Mouse (Mus musculus) intestine, embryonic 14.5 days (tissue): ENCODE data around the gene Ipmk. TPM values are rescaled to one million over a fixed set of nuclear protein-coding genes. Genes with fewer than 3 reads are reported as not detected.

ENCODE experiments used
- ATAC-seq: fragments of 200-750 bp; cut with Nextera tagmentation; replicated peaks from 2 replicates; pipeline ENCODE4 v1.8.0; 2017; ENCODE audit warnings: low read depth, moderate number of reproducible peaks, moderate TSS enrichment, moderate library complexity; ENCODE audit not compliant: low FRiP score, low TSS enrichment
- DNase-seq: peaks from one replicate; pipeline ENCODE4 v3.0.0-alpha.2; 2018; ENCODE audit warnings: low spot score
- H3K27ac ChIP-seq: fragments of 300-500 bp; sonication (generic); 2 replicates; pipeline ENCODE4 v1.5.1; 2014; ENCODE audit warnings: low read depth, mild to moderate bottlenecking, control low read depth
- H3K27me3 ChIP-seq: fragments of 300-500 bp; sonication (generic); replicated peaks from 2 replicates; pipeline ENCODE4 v1.6.1; 2014; ENCODE audit warnings: low read length, control low read depth; ENCODE audit not compliant: control insufficient read depth, insufficient read depth
- H3K36me3 ChIP-seq: fragments of 300-500 bp; sonication (generic); 2 replicates; pipeline ENCODE4 v1.6.1; 2014; ENCODE audit warnings: low read length, control low read depth; ENCODE audit not compliant: control insufficient read depth, insufficient read depth
- H3K4me1 ChIP-seq: fragments of 300-500 bp; sonication (generic); replicated peaks from 2 replicates; pipeline ENCODE4 v1.6.1; 2014; ENCODE audit warnings: low read length, control low read depth, mixed read lengths; ENCODE audit not compliant: control insufficient read depth, insufficient read depth
- H3K4me2 ChIP-seq: fragments of 300-500 bp; sonication (generic); 2 replicates; pipeline ENCODE4 v1.6.1; 2014; ENCODE audit warnings: low read length
- H3K4me3 ChIP-seq: fragments of 300-500 bp; sonication (generic); 2 replicates; pipeline ENCODE4 v1.5.1; 2014; ENCODE audit warnings: low read depth, low read length, control low read depth, mixed read lengths
- H3K9ac ChIP-seq: fragments of 300-500 bp; sonication (generic); 2 replicates; pipeline ENCODE4 v1.6.1; 2014; ENCODE audit warnings: mild to moderate bottlenecking, low read length
- H3K9me3 ChIP-seq: fragments of 300-500 bp; sonication (generic); 2 replicates; pipeline ENCODE4 v1.6.1; 2016; ENCODE audit warnings: low read length, control low read depth; ENCODE audit not compliant: control insufficient read depth
- whole genome bisulfite sequencing: fragments of 180-500 bp; shearing (Covaris S2); extraction: QIAGEN DNeasy Blood & Tissue Kit; methylation state at CpG from one replicate; pipeline ENCODE4 v1.1.7; 2014; 5-methylcytosine and 5-hydroxymethylcytosine counted together
- polyA plus RNA-seq: library from polyadenylated mRNA; unstranded; fragments of >200 nt; fragmentation: Nextera tagmentation; extraction: Ambion mirVana; gene quantifications from 2 replicates; pipeline ENCODE4 v1.2.1, GENCODE M21; 2014

Ipmk gene
- polyA plus RNA-seq, 1 experiment from 2014 or later = 21.5 TPM

- ATAC-seq = no peak
- peak; percentile 60 for DNase-seq
- 67% methylated on average over 3 of the region's 3 CpGs for WGBS
Measured at GRCm38 (mm10) chr10:71403638-71404037, 56.1 kb downstream of the Ipmk start.

GRCm38 (mm10) chr10:71405523-71406217 lies 58.1 kb downstream of the Ipmk start:
- no peak overlapping the region for H3K4me3 ChIP-seq
- no peaks in the 10 kb centered on the region for H3K9me3 ChIP-seq
- H3K36me3 ChIP-seq = no peaks in the 10 kb centered on the region
- no peaks in the 10 kb centered on the region for H3K4me1 ChIP-seq
- H3K27ac ChIP-seq = no peak overlapping the region
- H3K27me3 ChIP-seq = no peaks in the 10 kb centered on the region
- 84% methylated on average over 5 of the region's 5 CpGs for WGBS
- no peak overlapping the region for H3K9ac ChIP-seq
- no peak for DNase-seq
- ATAC-seq = no peak
- H3K4me2 ChIP-seq = no peak overlapping the region

More at GRCm38 (mm10) chr10:71403638-71404037, 56.1 kb downstream of the Ipmk start:
- Histone ChIP-seq H3K36me3 (no peaks in the 10 kb centered on the region), H3K4me2 (no peak overlapping the region), H3K9me3 (no peaks in the 10 kb centered on the region), H3K4me3 (no peak overlapping the region), H3K9ac (no peak overlapping the region), H3K27me3 (no peaks in the 10 kb centered on the region), H3K4me1 (no peaks in the 10 kb centered on the region), H3K27ac (no peak overlapping the region)

- no peak overlapping the region for H3K9ac ChIP-seq
- H3K36me3 ChIP-seq = no peaks in the 10 kb centered on the region
- H3K27ac ChIP-seq = no peak overlapping the region
- no peak overlapping the region for H3K4me3 ChIP-seq
- H3K4me2 ChIP-seq = no peak overlapping the region
- DNase-seq (no peak), ATAC-seq (no peak)
- no peaks in the 10 kb centered on the region for H3K4me1 ChIP-seq
- no peaks in the 10 kb centered on the region for H3K27me3 ChIP-seq
- no peaks in the 10 kb centered on the region for H3K9me3 ChIP-seq
- WGBS = 77% methylated on average over 5 of the region's 5 CpGs
Measured at GRCm38 (mm10) chr10:71409948-71410347, 62.4 kb downstream of the Ipmk start.

- Histone ChIP-seq H3K27ac (no peak overlapping the region), H3K9ac (no peak overlapping the region), H3K4me1 (no peaks in the 10 kb centered on the region), H3K4me3 (no peak overlapping the region), H3K36me3 (no peaks in the 10 kb centered on the region), H3K9me3 (no peaks in the 10 kb centered on the region), H3K27me3 (no peaks in the 10 kb centered on the region), H3K4me2 (no peak overlapping the region)
- no peak for ATAC-seq
- 84% methylated on average over 12 of the region's 12 CpGs for WGBS
- no peak for DNase-seq
Measured at GRCm38 (mm10) chr10:71413401-71413800, 65.8 kb downstream of the Ipmk start.

GRCm38 (mm10) chr10:71421531-71421930 lies 74.0 kb downstream of the Ipmk start:
- no peak for ATAC-seq
- no peak for DNase-seq

DNA sequence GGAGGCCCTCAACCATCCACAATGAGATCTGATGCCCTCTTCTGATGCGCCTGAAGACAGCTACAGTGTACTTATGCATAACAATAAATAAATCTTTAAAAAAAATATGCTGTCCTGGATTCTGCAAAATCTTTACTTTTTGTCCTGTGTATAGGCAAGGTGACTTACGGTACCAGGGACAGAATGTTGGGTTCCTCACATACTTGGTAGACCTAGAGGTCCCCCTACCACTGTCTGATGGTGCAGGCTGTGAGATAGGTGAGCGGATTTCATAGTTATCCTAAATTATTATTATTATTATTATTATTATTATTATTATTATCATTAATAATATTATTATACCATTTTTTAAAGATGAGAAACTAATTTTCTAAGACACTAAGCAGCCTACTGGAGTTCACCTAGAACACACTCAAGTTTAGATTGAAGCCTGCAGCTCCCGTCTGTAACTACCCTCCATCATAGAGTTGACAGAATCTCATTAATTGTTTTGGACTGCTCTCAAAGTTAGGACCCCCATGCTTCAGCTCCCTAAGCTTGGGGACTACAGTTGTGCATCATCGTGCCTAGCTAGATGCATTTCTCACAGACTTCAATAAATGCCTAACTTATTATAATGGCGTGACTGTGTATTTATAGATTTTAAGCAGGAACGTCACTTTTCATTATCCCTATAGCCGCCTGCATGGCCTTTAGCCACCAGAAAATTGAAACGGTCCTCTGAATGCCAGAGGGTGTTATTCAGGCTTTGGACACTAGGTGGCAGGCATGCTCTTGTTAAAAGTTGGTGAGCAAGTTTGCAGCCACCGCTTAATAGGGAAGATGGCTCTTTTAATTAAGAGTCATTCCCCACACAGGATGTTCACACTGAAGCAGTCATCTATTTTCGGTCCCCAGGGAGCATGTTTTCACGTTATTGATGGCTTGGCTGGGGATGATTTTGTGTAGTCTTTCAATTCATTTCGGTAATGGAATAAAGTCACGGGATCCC lies 74.8 kb downstream of the Ipmk start:
- peak; percentile 91 for DNase-seq
- Histone ChIP-seq H3K4me3 (no peak overlapping the region), H3K4me2 (no peak overlapping the region), H3K9ac (no peak overlapping the region), H3K9me3 (no peaks in the 10 kb centered on the region), H3K27ac (no peak overlapping the region), H3K36me3 (no peaks in the 10 kb centered on the region), H3K27me3 (no peaks in the 10 kb centered on the region), H3K4me1 (no peaks in the 10 kb centered on the region)
- 47% methylated on average over 14 of the region's 14 CpGs for WGBS
- no peak for ATAC-seq

More at GRCm38 (mm10) chr10:71421531-71421930, 74.0 kb downstream of the Ipmk start:
- no peaks in the 10 kb centered on the region for H3K4me1 ChIP-seq
- H3K36me3 ChIP-seq = no peaks in the 10 kb centered on the region
- no peak overlapping the region for H3K4me2 ChIP-seq
- H3K27ac ChIP-seq = no peak overlapping the region
- no peak overlapping the region for H3K4me3 ChIP-seq
- WGBS = 54% methylated on average over 5 of the region's 5 CpGs
- no peaks in the 10 kb centered on the region for H3K9me3 ChIP-seq
- no peaks in the 10 kb centered on the region for H3K27me3 ChIP-seq
- no peak overlapping the region for H3K9ac ChIP-seq

- no peak overlapping the region for H3K27ac ChIP-seq
- DNase-seq = no peak
- 69% methylated on average over 6 of the region's 6 CpGs for WGBS
- H3K27me3 ChIP-seq = no peaks in the 10 kb centered on the region
- H3K4me3 ChIP-seq = no peak overlapping the region
- H3K36me3 ChIP-seq = no peaks in the 10 kb centered on the region
- H3K4me2 ChIP-seq = no peak overlapping the region
- no peaks in the 10 kb centered on the region for H3K9me3 ChIP-seq
- H3K4me1 ChIP-seq = no peaks in the 10 kb centered on the region
- ATAC-seq = no peak
- H3K9ac ChIP-seq = no peak overlapping the region
Measured at GRCm38 (mm10) chr10:71426740-71427139, 79.2 kb downstream of the Ipmk start.

DNA sequence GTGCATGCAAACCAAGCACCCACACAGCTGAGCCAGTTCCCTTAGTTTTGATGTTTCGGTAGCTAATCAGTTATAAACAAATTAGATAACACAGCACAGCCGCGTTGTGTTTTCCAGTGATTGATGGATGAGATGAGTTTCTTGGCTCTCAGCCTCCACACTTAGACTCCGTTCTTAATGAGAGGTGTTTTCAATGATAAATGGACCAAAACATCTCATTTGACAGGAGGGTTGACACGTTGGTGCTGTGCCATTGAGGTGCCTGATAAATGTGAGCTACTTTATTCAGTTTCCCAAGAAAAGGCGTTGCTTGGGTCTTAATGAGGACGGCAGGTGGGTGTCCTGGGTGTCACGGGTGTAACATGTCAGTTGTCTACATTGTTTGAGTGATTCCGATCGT lies 79.8 kb downstream of the Ipmk start:
- Histone ChIP-seq H3K9ac (no peak overlapping the region), H3K36me3 (no peaks in the 10 kb centered on the region), H3K9me3 (no peaks in the 10 kb centered on the region), H3K4me1 (no peaks in the 10 kb centered on the region), H3K4me3 (no peak overlapping the region), H3K4me2 (no peak overlapping the region), H3K27ac (no peak overlapping the region), H3K27me3 (no peaks in the 10 kb centered on the region)
- ATAC-seq (no peak), DNase-seq (no peak)
- 71% methylated on average over 10 of the region's 10 CpGs for WGBS
